Mouse (Mus musculus): ENCODE data around the gene Vmn2r121.

The Vmn2r121 gene

DNA sequence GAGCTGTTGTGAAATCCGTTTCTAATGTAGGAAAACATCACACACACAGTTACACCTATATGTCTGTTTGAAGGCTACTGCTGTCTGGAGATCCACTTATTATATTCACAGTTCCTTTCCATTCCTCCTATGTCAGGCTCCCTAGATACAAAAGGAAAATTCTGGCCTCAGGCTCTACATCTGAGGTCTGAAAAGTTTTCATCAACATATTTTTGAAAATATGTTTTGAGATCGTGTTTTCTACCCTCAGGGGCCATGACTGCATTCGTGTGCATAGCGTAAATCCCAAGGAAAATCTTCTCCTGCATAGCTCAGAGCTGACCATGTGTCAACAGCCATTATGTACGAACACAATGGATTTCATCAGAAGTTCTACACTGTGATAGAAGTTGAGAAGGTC lies at the start of gene Vmn2r121:
Gene Vmn2r121, minus strand, starts transcription at position 101 of the 400 bp plus-strand sequence.
- no peak for DNase-seq

All from lung, adult 18-20 months (tissue).